Mouse (Mus musculus) cerebellum, postnatal 10 days (tissue): ENCODE results near the gene Tas1r3.

ENCODE experiments used
- DNase-seq, 2 experiments: peaks; one replicate each; pipeline ENCODE4 v3.0.0; 2021; ENCODE audit warnings: mixed read lengths in 2 of 2

The Tas1r3 gene

GRCm38 (mm10) chr4:155863001-155863400 is at the start of gene Tas1r3:
Gene Tas1r3 (minus strand): TSS chr4:155863362.
- DNase-seq, result no peak

DNA sequence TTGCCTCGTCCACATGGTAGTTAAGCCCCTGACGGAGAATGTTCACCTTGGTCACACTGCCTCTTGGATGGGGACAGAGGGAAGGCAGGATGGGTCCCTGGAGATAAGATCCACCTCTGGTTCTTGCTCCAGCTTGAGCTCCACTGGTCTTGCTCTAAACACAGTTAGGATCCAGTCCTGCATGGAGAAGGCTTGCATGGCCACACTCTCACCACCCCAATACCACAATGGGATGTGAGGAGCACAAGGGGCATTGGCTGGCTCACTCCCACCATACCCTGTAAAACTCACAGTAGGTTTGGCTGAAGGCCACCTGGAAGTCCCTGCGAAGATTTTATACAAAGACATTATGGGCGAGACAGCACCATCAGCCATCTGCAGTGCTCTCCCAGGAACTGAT is 45.6 kb upstream of the Tas1r3 start:
- peak; percentile 18 to 24 for DNase-seq

GRCm38 (mm10) chr4:155908281-155908680 is 45.1 kb upstream of the Tas1r3 start:
- peak in 1 of 2 experiments; percentile 8 for DNase-seq

DNA sequence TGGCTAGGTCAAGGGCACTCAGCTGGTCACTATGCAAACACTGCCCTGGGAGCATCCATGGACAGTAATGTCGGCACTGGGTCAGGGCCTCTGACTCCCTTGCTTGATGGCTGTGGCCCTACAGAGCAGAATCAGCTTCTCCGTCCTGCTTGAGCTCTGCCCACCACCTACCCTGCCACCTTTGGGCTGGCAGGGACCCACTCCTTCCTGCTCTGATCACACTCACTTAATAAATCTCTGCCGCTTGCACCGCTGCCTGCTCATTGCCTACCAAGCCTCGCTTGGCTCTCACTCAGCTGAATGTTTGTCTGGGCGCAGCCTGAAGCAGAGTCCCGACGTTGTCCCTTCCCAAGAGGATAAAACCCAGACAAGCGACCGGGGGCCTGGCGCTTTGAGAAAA is 43.8 kb upstream of the Tas1r3 start:
- peak in 1 of 2 experiments; percentile 7 for DNase-seq

DNA sequence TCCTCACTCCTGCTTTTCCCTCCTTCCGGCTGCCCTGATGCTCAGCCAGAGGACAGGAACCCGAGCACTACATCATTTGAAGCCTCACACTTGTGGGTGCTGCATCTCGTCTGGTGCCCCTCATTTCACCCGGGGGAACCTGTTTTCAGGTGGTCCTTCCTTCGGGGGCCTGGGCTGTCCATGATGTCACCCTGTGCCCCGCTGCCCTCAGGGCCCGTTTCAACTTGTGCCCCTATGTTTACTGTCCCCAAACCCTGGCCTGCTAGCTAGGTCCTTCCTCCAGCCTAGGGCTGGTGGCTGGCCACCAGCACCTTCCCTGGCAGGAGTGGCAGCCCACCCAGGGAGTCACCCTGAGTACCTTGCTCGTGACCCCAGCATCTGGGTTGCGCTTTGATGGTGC is 43.0 kb upstream of the Tas1r3 start:
- peak in 1 of 2 experiments; percentile 5 for DNase-seq

- peak in 1 of 2 experiments; percentile 14 for DNase-seq
Measured at GRCm38 (mm10) chr4:155905634-155906033, 42.5 kb upstream of the Tas1r3 start.

- peak; percentile 64 to 73 for DNase-seq
Measured at GRCm38 (mm10) chr4:155904318-155905102, 41.3 kb upstream of the Tas1r3 start.

- peak; percentile 6 to 12 for DNase-seq
Measured at GRCm38 (mm10) chr4:155903246-155903645, 40.1 kb upstream of the Tas1r3 start.

DNA sequence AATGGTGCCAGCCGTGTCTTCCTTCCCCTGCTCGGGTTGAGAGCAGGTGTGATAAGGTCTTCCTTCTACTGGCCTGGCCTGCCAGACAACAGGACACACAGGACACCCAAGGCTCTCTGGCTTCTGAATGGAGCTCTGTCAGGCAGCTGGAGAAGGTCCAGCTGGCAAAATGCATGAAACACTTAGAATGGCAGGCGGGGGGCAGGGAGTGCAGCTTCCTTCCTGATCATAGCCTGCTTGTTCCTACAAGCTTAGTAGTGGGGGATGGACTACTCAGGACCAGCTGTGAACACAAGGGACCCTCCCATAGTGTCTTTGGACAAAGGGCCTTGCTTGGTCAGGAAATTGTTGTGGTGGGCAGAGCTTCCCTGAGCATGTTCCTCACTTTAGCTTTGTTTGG is 38.0 kb upstream of the Tas1r3 start:
- DNase-seq, result peak; percentile 47 to 69

DNA sequence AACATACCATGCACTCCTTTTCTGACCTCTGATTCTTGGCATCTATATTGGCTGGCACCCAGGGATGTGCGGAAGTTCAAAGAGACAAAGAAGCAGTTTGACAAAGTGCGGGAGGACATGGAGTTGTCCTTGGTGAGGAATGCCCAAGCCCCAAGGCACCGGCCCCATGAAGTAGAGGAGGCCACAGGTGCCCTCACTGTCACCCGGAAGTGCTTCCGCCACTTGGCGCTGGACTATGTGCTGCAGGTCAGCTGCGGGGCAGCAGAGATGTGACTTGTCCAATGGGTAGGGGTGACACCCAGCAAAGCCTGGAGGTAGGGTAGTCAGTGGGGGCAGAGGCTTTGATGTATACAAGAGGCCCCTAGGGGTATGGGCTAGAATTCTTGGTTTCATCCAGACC is 36.2 kb upstream of the Tas1r3 start:
- no peak for DNase-seq

DNA sequence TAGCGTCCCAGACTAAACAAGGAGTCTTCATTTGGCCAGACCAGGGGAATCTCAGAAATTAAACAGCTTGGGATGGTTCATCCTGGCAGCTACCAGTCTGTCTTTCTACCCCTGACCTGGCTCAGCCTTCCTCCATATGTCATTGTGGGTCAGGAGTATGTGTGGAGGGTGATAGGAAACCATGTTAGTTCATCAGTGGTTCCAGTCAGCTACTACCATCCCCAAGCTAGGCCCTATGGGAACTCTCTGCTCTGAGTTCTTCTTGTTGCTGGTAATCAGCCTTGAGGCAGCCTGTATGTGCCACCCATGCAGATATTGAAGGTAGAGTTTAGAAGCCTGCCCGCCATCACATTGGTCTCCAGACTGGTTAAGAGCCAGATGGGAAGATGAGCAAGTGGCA is 35.2 kb upstream of the Tas1r3 start:
- peak in 1 of 2 experiments; percentile 42 for DNase-seq

- DNase-seq, result no peak
Measured at GRCm38 (mm10) chr4:155896461-155896860, 33.3 kb upstream of the Tas1r3 start.

- no peak for DNase-seq
Measured at GRCm38 (mm10) chr4:155895826-155896225, 32.7 kb upstream of the Tas1r3 start.

DNA sequence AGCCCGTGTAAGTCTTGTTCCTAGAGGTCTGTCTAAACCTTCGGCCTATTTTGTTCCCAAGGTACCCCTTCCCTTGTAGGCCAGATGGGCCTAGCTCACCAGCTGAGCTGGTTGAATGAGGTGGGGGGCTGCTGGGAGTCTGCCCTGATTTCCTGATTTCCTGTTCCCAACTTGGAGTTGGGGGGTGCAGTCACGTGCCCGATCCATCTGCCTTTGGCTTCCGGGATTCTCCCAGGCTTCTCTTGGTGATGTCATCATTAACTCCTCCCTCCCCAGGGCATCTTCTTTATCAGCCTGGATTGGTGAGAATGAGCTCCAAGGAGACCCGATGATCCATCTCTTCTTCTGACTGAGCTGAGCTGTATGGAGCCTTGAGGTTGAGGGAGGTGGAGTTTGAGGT is 32.1 kb upstream of the Tas1r3 start:
- peak; percentile 89 to 92 for DNase-seq

DNA sequence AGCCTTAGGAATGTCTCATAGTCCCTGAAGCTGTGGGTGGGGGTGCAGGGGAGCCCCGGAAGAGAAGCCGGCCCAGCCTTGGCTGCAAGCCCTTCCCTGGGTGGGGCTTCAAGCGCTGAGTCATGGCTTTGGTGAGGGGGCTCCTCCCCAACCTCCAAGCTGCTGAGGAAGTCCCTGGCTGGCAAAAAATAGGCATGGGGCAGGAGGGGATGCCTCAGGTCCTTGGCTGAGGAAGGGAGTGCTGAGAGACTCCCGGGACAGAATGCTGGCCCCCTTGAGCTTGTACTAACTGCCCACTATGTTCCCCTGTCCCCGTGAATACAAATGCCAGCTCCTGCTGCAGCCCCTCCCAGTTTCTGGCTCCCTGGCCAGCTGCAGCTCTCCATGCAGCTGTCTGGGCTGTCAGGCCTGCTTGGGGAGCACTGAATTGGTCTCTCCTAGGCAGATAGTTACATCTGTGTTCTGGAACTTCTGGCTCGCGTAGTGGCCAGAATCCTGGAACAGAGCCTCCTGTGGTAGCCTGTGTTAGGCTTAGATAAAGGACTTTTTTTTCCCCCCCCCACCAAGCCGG is 31.2 kb upstream of the Tas1r3 start:
- DNase-seq, result peak; percentile 65 to 71

GRCm38 (mm10) chr4:155893212-155893690 is 30.1 kb upstream of the Tas1r3 start:
- no peak for DNase-seq

DNA sequence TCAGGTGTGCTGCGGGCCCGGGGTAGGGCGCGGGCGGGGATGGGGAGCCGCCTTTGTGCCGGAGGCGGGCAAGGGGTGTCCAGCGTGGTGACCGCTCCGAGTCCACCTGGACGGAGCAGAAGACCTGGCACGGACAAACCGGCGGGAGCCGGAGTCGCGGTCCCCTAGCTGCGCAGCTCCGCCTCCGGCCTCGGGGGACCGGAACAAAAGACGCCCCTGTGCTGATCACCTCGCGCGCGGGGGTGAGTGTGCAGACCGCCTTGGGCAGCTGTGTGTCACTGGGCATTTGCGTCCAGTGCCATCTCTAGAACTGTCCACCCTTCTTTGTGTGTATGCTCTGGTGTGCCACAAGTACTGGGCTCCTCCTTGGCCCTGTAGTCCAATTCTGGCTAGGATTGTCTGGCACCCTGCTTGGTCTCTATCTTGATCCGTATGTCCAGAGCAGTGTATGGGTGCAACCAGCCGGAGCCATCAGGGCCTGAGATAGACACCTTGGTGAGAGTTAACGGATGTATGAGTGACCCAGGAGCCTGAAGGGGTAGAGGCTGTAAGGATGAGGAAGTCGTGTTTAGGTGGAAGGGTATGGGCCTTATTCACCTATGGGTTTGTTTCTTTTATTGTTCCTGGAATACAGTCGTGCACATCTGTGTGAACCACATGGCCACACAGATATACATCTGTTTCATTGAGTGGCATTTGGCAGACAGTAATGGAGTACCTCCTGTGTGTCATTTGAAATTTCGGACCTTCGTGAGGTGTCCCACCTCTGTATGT is 29.5 kb upstream of the Tas1r3 start:
- DNase-seq, result peak in 1 of 2 experiments; percentile 67

DNA sequence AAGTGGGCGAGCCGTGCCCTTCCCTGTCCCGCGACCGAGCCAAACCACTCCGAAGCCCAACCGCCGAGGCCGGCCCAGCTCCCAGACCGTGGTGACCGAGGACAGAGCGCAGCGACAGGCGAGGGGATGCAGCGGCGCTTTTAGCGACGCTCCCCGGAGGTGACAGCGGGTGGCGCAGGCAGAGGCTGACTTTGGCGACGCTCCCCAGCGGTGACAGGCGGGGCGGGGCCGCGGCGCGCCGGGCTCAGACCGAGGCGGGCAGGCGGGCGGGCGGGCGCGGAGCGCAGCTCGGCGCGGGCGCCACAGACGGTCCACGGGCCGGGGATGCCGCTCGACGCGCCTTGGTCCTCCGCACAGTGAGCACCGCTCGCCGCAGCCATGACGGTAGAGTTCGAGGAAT is 28.9 kb upstream of the Tas1r3 start:
- DNase-seq, result peak; percentile 96

DNA sequence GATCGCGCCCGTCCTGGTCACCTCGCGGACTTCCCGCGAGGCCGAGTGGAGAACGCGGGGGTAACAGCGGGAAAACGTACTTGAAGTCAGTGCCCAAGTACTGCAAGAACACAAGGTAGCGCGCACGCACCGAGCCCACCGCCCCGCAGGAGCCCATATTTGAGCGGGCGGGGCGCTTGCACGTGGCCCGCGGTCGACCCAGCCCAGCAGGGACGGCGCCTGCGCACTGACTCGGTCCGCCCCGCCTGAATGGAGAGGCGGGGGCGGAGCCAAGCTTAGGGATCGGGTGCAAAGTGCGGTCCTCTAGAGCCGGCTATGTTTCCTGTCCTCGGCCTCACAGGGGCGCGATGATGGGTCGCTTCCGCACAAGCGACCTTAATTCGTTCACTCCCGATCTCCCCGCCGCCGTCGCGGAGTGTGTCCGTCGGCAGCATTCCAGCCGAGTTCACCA is 28.4 kb upstream of the Tas1r3 start, which contains the start of the genes Pusl1 and Acap3:
TSS of gene Pusl1 (minus strand) at position 231 of the 451 bp plus-strand sequence.
TSS of gene Acap3 (plus strand) at position 272 of the 451 bp plus-strand sequence.
- peak; percentile 99 to 100 for DNase-seq

GRCm38 (mm10) chr4:155891011-155891471 is 27.9 kb upstream of the Tas1r3 start:
- DNase-seq, result no peak

DNA sequence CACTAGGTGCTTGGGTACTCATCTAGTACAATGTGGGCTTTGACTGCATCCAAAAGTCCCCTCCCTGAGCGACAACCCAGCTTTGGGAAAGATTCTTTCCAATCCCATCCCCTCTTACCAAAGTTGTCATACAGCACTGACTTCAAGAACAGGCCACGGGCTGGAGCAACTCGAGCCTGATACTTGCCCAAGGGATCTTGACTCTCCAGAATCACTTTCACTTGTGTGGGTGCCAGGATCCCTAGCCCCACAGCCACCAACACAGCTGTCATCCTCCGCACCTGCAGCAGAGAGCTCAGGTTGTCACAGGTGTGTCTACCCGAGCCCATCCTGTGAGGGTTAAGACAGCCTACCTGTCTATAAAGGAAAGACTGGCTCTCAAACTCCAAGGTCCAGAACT is 26.2 kb upstream of the Tas1r3 start:
- no peak for DNase-seq

- no peak for DNase-seq
Measured at GRCm38 (mm10) chr4:155888181-155888580, 25.0 kb upstream of the Tas1r3 start.

GRCm38 (mm10) chr4:155887674-155888073 is 24.5 kb upstream of the Tas1r3 start:
- DNase-seq, result no peak
